Mouse (Mus musculus): ENCODE results near the gene Ttc9b.

- TF ChIP-seq CTCF (IDR thresholded peaks at IDR 0.05; ENCODE audit: low read depth, low read length) (no peak), POLR2A (IDR thresholded peaks at IDR 0.05; ENCODE audit: insufficient read depth, low read length) (no peak)
These were observed 19.0 kb upstream of the Ttc9b start for GRCm38 (mm10) chr7:27634691-27635090.
